ENCODE assay signal across 8 mouse cellular contexts in genomic region chr10:84515512-84515950, GRCm38 (mm10). TPM values are rescaled to one million over a fixed set of nuclear protein-coding genes. Genes with fewer than 3 reads are reported as not detected.
DNase-seq lines count a peak whose midpoint lies in the region; ATAC-seq and TF ChIP-seq lines count a peak whose summit lies in the region.

No protein-coding gene starts in this region.

- ATAC-seq in erythroid progenitor cell, adult 5-6 weeks (replicated peaks; ENCODE audit: low FRiP score, poor library complexity, severe bottlenecking) = peak; percentile 66
- ATAC-seq in liver, embryonic 16.5 days (ENCODE audit: low read depth) = peak; percentile 15; the same call in 1 of the 2 replicates
- ATAC-seq in neural tube, embryonic 14.5 days (ENCODE audit: low read depth) = peak; percentile 74

- TF ChIP-seq CTCF in MEL (IDR thresholded peaks at IDR 0.05 in 2 of 3, conservative IDR thresholded peaks at IDR 0.05 in 1 of 3; ENCODE audit: control insufficient read depth in 1 of 3, insufficient read depth in 1 of 3, low read depth in 2 of 3, low read length in 3 of 3, poor library complexity in 1 of 3, severe bottlenecking in 1 of 3) = peak; percentile 54 to 95 (median 91)

- 19% methylated on average over 3 of the region's 3 CpGs for WGBS in large intestine, adult 2 months
- WGBS in liver, embryonic 16.5 days (ENCODE audit: insufficient replicate concordance) = 20% methylated on average over 3 of the region's 3 CpGs
- 37% methylated on average over 3 of the region's 3 CpGs for WGBS in neural tube, embryonic 14.5 days

- H3K27ac ChIP-seq in MEL (ENCODE audit: control insufficient read depth, low read depth, low read length) = no peak overlapping the region
- no peak overlapping the region for H3K27ac ChIP-seq in liver, embryonic 16.5 days (ENCODE audit: low read length)
- H3K27ac ChIP-seq in neural tube, embryonic 14.5 days (ENCODE audit: low read depth, low read length) = no peak overlapping the region

- 0 out of 2 replicates have a peak overlapping the region, but pooled peaks have one; percentile 26 for H3K9ac ChIP-seq in MEL (ENCODE audit: control insufficient read depth, low read depth, low read length, poor library complexity, severe bottlenecking)
- H3K9ac ChIP-seq in liver, embryonic 16.5 days (ENCODE audit: low read depth, low read length) = no peak overlapping the region
- H3K9ac ChIP-seq in neural tube, embryonic 14.5 days (replicated peaks; ENCODE audit: low read depth, low read length) = no peak overlapping the region

- TF ChIP-seq EP300 in MEL (IDR thresholded peaks at IDR 0.05; ENCODE audit: low read depth in 1 of 2, low read length in 2 of 2) = no peak

- DNase-seq in MEL (ENCODE audit: low read depth, low spot score) = peak; percentile 91
- DNase-seq in brain, embryonic 18.5 days (ENCODE audit: low read depth, low spot score) = peak; percentile 60
- peak; percentile 87 for DNase-seq in heart, postnatal 4 days
- DNase-seq in large intestine, adult 2 months (ENCODE audit: low read depth, low spot score) = peak; percentile 78
- peak; percentile 71 for DNase-seq in thymus, postnatal 14 days

- no peaks in the 10 kb centered on the region for H3K79me2 ChIP-seq in MEL (ENCODE audit: control insufficient read depth, insufficient read depth, low read length, poor library complexity)

- TF ChIP-seq POLR2A in MEL (IDR thresholded peaks at IDR 0.05; ENCODE audit: control insufficient read depth in 1 of 2, insufficient read depth in 1 of 2, low read depth in 1 of 2, low read length in 2 of 2, poor library complexity in 1 of 2) = no peak

- peak; percentile 94 for TF ChIP-seq RAD21 in MEL (IDR thresholded peaks at IDR 0.05; ENCODE audit: low read depth, low read length)

- no peak overlapping the region for H3K4me3 ChIP-seq in MEL (ENCODE audit: control insufficient read depth in 1 of 2, insufficient read depth in 1 of 2, low read depth in 2 of 2, low read length in 2 of 2)
- no peak overlapping the region for H3K4me3 ChIP-seq in liver, embryonic 16.5 days (ENCODE audit: low read depth, low read length)
- H3K4me3 ChIP-seq in neural tube, embryonic 14.5 days (ENCODE audit: low read depth, low read length) = no peak overlapping the region

- H3K36me3 ChIP-seq in MEL (ENCODE audit: control insufficient read depth in 1 of 2, insufficient read depth in 2 of 2, low read length in 2 of 2) = peaks cover 0 to 9% of the 10 kb centered on the region in 2 experiments; a peak in 2 of 4 replicates
- no peaks in the 10 kb centered on the region for H3K36me3 ChIP-seq in liver, embryonic 16.5 days (ENCODE audit: control insufficient read depth, insufficient read depth)
- H3K36me3 ChIP-seq in neural tube, embryonic 14.5 days (ENCODE audit: control insufficient read depth, insufficient read depth, low read length) = no peaks in the 10 kb centered on the region

- H3K4me2 ChIP-seq in liver, embryonic 16.5 days (ENCODE audit: low read depth, low read length) = no peak overlapping the region
- H3K4me2 ChIP-seq in neural tube, embryonic 14.5 days (ENCODE audit: low read depth, low read length) = no peak overlapping the region

- H3K27me3 ChIP-seq in MEL (ENCODE audit: control insufficient read depth in 1 of 2, insufficient read depth in 2 of 2, low read length in 2 of 2) = no peaks in the 10 kb centered on the region; a peak in 1 of 4 replicates
- no peaks in the 10 kb centered on the region for H3K27me3 ChIP-seq in liver, embryonic 16.5 days (ENCODE audit: control insufficient read depth, insufficient read depth, low read depth, low read length)
- no peaks in the 10 kb centered on the region for H3K27me3 ChIP-seq in neural tube, embryonic 14.5 days (ENCODE audit: control insufficient read depth, insufficient read depth, low read length)

- peaks cover 6 to 14% of the 10 kb centered on the region in 2 experiments for H3K4me1 ChIP-seq in MEL (ENCODE audit: control insufficient read depth in 1 of 2, insufficient read depth in 2 of 2, low read length in 2 of 2)
- no peaks in the 10 kb centered on the region for H3K4me1 ChIP-seq in liver, embryonic 16.5 days (ENCODE audit: control insufficient read depth, low read depth, low read length)
- H3K4me1 ChIP-seq in neural tube, embryonic 14.5 days (ENCODE audit: control insufficient read depth, insufficient read depth, low read length) = no peaks in the 10 kb centered on the region

- no peaks in the 10 kb centered on the region for H3K9me3 ChIP-seq in MEL (replicated peaks; ENCODE audit: insufficient read depth, low read length)
- H3K9me3 ChIP-seq in liver, embryonic 16.5 days (replicated peaks; ENCODE audit: control insufficient read depth, low read length) = no peaks in the 10 kb centered on the region
- no peaks in the 10 kb centered on the region for H3K9me3 ChIP-seq in neural tube, embryonic 14.5 days (ENCODE audit: control insufficient read depth, low read length)

TF ChIP-seq in MEL, 35 proteins besides CTCF, POLR2A, EP300 and RAD21:
- TF ChIP-seq JUND (IDR thresholded peaks at IDR 0.05; ENCODE audit: low read depth, low read length) (no peak), CHD1 (IDR thresholded peaks at IDR 0.05; ENCODE audit: low read depth, low read length) (no peak), HCFC1 (IDR thresholded peaks at IDR 0.05; ENCODE audit: low read depth, low read length) (no peak), ZMIZ1 (IDR thresholded peaks at IDR 0.05; ENCODE audit: low read depth, low read length) (no peak), TBP (IDR thresholded peaks at IDR 0.05; ENCODE audit: low read depth, low read length) (no peak), BHLHE40 (IDR thresholded peaks at IDR 0.05; ENCODE audit: borderline replicate concordance, low read depth, low read length) (no peak), POLR2AphosphoS5 (IDR thresholded peaks at IDR 0.05; ENCODE audit: borderline replicate concordance, low read depth, low read length) (no peak), MYB (IDR thresholded peaks at IDR 0.05; ENCODE audit: low read depth, low read length) (no peak), ZC3H11A (IDR thresholded peaks at IDR 0.05; ENCODE audit: low read depth, low read length) (peak; percentile 92), ZNF384 (IDR thresholded peaks at IDR 0.05; ENCODE audit: low read depth, low read length) (peak; percentile 90), MYC (IDR thresholded peaks at IDR 0.05; ENCODE audit: low read depth, low read length) (peak; percentile 40; the same call in 1 of the 2 replicates), UBTF (IDR thresholded peaks at IDR 0.05; ENCODE audit: borderline replicate concordance, insufficient read depth, low read depth, low read length) (no peak), CHD2 (IDR thresholded peaks at IDR 0.05; ENCODE audit: low read length) (no peak), MAX (IDR thresholded peaks at IDR 0.05; ENCODE audit: low read length) (no peak), TCF12 (IDR thresholded peaks at IDR 0.05; ENCODE audit: low read depth, low read length) (no peak), RCOR1 (IDR thresholded peaks at IDR 0.05; ENCODE audit: low read depth, low read length) (no peak), GATA1 (IDR thresholded peaks at IDR 0.05; ENCODE audit: low read depth, low read length) (no peak), ZKSCAN1 (IDR thresholded peaks at IDR 0.05; ENCODE audit: low read depth, low read length) (no peak), ELF1 (IDR thresholded peaks at IDR 0.05; ENCODE audit: low read depth, low read length) (0 out of 2 replicates have a peak, but pooled peaks have one; percentile 5), MXI1 (IDR thresholded peaks at IDR 0.05; ENCODE audit: low read depth, low read length) (0 out of 2 replicates have a peak, but pooled peaks have one; percentile 20), USF2 (IDR thresholded peaks at IDR 0.05; ENCODE audit: borderline replicate concordance in 1 of 2, insufficient read depth in 1 of 2, low read depth in 1 of 2, low read length in 2 of 2) (no peak), GABPA (IDR thresholded peaks at IDR 0.05; ENCODE audit: low read depth, low read length) (no peak), KAT2A (conservative IDR thresholded peaks at IDR 0.05; ENCODE audit: low read depth, low read length) (no peak), MAFK (IDR thresholded peaks at IDR 0.05; ENCODE audit: borderline replicate concordance, low read depth, low read length) (no peak), NRF1 (IDR thresholded peaks at IDR 0.05; ENCODE audit: insufficient read depth, low read depth, low read length, poor library complexity, severe bottlenecking) (no peak), NELFE (IDR thresholded peaks at IDR 0.05; ENCODE audit: low read depth, low read length) (no peak), POLR2AphosphoS2 (IDR thresholded peaks at IDR 0.05; ENCODE audit: low read length) (no peak), ETS1 (IDR thresholded peaks at IDR 0.05; ENCODE audit: low read depth, low read length) (no peak), USF1 (IDR thresholded peaks at IDR 0.05; ENCODE audit: low read depth, low read length) (no peak), SMC3 (IDR thresholded peaks at IDR 0.05; ENCODE audit: low read depth, low read length) (peak; percentile 93), SIN3A (IDR thresholded peaks at IDR 0.05; ENCODE audit: low read length) (peak; percentile 64), MAZ (IDR thresholded peaks at IDR 0.05; ENCODE audit: low read depth, low read length) (0 out of 2 replicates have a peak, but pooled peaks have one; percentile 25), MEF2A (IDR thresholded peaks at IDR 0.05; ENCODE audit: extremely low read depth, insufficient replicate concordance, low read depth, low read length, poor library complexity, severe bottlenecking) (no peak), TAL1 (IDR thresholded peaks at IDR 0.05; ENCODE audit: low read length) (no peak), E2F4 (IDR thresholded peaks at IDR 0.05; ENCODE audit: borderline replicate concordance, low read depth, low read length) (no peak)

RNA-seq across cellular contexts. Expression of gene Ckap4, which starts 18.3 kb away (rescaled TPM):
- 1.0 TPM in 2 replicates for total RNA-seq in MEL (2012; rRNA removed)
- polyA plus RNA-seq in MEL (2012; ENCODE audit: insufficient read depth in 1 of 2, insufficient read length in 2 of 2, low read depth in 1 of 2, low replicate concordance in 2 of 2, missing spikeins in 1 of 2) = 1 to 10 TPM in 1 of 2 experiments, not detected in 1; 5.2 TPM
- 17.7 and 20.5 TPM in 2 replicates for total RNA-seq in erythroid progenitor cell, adult 5-6 weeks (2015; ENCODE audit: low replicate concordance)
- 13.2 and 14.5 TPM in 2 replicates for total RNA-seq in erythroid progenitor cell, adult 5-6 weeks (2017; ENCODE audit: low replicate concordance)
- total RNA-seq in heart, postnatal 4 days (2021) = 100 to 1,000 TPM; 111 to 115 TPM
- polyA plus RNA-seq in large intestine, adult 2 months (2012; rRNA removed) = 15.0 and 15.9 TPM in 2 replicates
- polyA plus RNA-seq in liver, embryonic 16.5 days (2015; fragmentation: Nextera tagmentation; extraction: Ambion mirVana) = 5.1 and 7.4 TPM in 2 replicates
- 60.8 and 75.4 TPM in 2 replicates for polyA plus RNA-seq in neural tube, embryonic 14.5 days (2014; fragmentation: Nextera tagmentation; extraction: Ambion mirVana)

Comparison
In these comparisons a context has a peak if more than half of its experiments do, and no peak if none do; other contexts are left out.
1. ATAC-seq: peak in every context shown above with its lines; median percentile 74 in neural tube, embryonic 14.5 days; 66 in erythroid progenitor cell, adult 5-6 weeks; 15 in liver, embryonic 16.5 days.